Mouse (Mus musculus): ENCODE measurements around the gene Chek2. TPM values are rescaled to one million over a fixed set of nuclear protein-coding genes. Genes with fewer than 3 reads are reported as not detected.

Gene Chek2
- polyA plus RNA-seq (2012; ENCODE audit: low replicate concordance): 1.2 and 1.4 TPM in 2 replicates

GRCm38 (mm10) chr5:110839678-110840365 lies at the start of gene Chek2, which contains the start of gene Hscb:
Gene Chek2, plus strand, starts transcription at chr5:110839979.
Gene Hscb, minus strand, starts transcription at chr5:110839777.

GRCm38 (mm10) chr5:110809667-110810325 lies 30.0 kb upstream of the Chek2 start, which contains the start of gene Ulk1:
Gene Ulk1, minus strand, starts transcription at chr5:110810097.

GRCm38 (mm10) chr5:110879584-110880374 lies 40.0 kb downstream of the Chek2 start, which contains the start of gene Ttc28:
Gene Ttc28, plus strand, starts transcription at chr5:110879803.

Other genes with a start within 250 kb of the Chek2 start
- gene Noc4l, start 186.6 kb upstream of the Chek2 start, polyA plus RNA-seq (2012; ENCODE audit: low replicate concordance): 51.4 and 62.0 TPM in 2 replicates
- gene Ddx51, start 186.5 kb upstream of the Chek2 start, polyA plus RNA-seq (2012; ENCODE audit: low replicate concordance): 6.9 and 20.5 TPM in 2 replicates
- gene Ep400, start 69.3 kb upstream of the Chek2 start, polyA plus RNA-seq (2012; ENCODE audit: low replicate concordance): 107 and 135 TPM in 2 replicates
- 35.2 and 65.9 TPM in 2 replicates for gene Pus1, start 59.3 kb upstream of the Chek2 start, polyA plus RNA-seq (2012; ENCODE audit: low replicate concordance)
- 102 and 200 TPM in 2 replicates for gene Ulk1, start 29.9 kb upstream of the Chek2 start, polyA plus RNA-seq (2012; ENCODE audit: low replicate concordance)
- gene Hscb, start 202 bp upstream of the Chek2 start, polyA plus RNA-seq (2012; ENCODE audit: low replicate concordance): 36.0 and 41.1 TPM in 2 replicates
- gene Ttc28, start 39.8 kb downstream of the Chek2 start, polyA plus RNA-seq (2012; ENCODE audit: low replicate concordance): 18.3 and 20.3 TPM in 2 replicates